Mouse (Mus musculus) erythroblast, embryonic 14.5 days (primary cell): ENCODE data around the gene Lbr.

Experiments
- GATA1 ChIP-seq: IDR thresholded peaks from 2 replicates; pipeline ENCODE4 v1.6.1; 2012; ENCODE audit warnings: low read length, inconsistent platforms, mixed read lengths
- TAL1 ChIP-seq: IDR thresholded peaks from 3 replicates; pipeline ENCODE4 v1.6.1; 2012; ENCODE audit warnings: low read length, inconsistent platforms, mixed read lengths

DNA sequence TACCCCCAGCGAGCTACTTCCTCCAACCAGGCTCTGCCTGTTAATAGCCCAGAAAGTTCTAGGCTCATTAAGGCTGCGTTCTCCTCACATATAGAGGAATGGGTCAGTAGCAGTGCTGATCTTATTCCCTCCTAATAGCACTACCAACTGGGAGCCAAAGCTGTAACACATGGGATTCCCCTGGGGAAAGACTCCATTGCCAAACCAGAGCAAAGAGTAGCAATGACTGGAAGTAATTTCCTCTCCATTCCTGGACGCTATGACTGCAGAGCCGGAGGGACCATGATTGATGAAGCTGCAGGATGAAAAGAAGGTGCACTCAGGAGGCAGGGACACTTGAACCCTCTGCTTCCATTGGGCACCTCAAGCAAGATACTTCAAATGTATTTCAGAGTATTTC, 7.6 kb upstream of the Lbr start:
- TF ChIP-seq GATA1 (no peak), TAL1 (no peak)
